Mouse (Mus musculus) MEL (cell line): ENCODE measurements around the gene Nfxl1.

ENCODE experiments used
- E2F4 ChIP-seq: IDR thresholded peaks from 2 replicates; pipeline ENCODE4 v1.6.1; 2011; ENCODE audit warnings: low read depth, low read length, improper control_type of control experiment, borderline replicate concordance
- NELFE ChIP-seq: IDR thresholded peaks from 2 replicates; pipeline ENCODE4 v1.6.1; 2011; ENCODE audit warnings: low read depth, low read length, improper control_type of control experiment
- POLR2A ChIP-seq, 2 experiments: IDR thresholded peaks; 2 replicates each; pipeline ENCODE4 v1.6.1; 2011 to 2012; ENCODE audit warnings: low read length in 2 of 2, mild to moderate bottlenecking in 2 of 2, control low read depth in 1 of 2, improper control_type of control experiment in 1 of 2, low read depth in 1 of 2, moderate library complexity in 1 of 2; ENCODE audit not compliant: control insufficient read depth in 1 of 2, insufficient read depth in 1 of 2, poor library complexity in 1 of 2
- POLR2AphosphoS5 ChIP-seq: IDR thresholded peaks from 2 replicates; pipeline ENCODE4 v1.6.1; 2012; ENCODE audit warnings: low read depth, borderline replicate concordance, mild to moderate bottlenecking, inconsistent platforms, low read length, moderate library complexity, mixed read lengths
- TAL1 ChIP-seq: IDR thresholded peaks from 2 replicates; pipeline ENCODE4 v1.6.1; 2012; ENCODE audit warnings: mild to moderate bottlenecking, inconsistent platforms, low read length, moderate library complexity, mixed read lengths
- USF1 ChIP-seq: IDR thresholded peaks from 2 replicates; pipeline ENCODE4 v1.6.1; 2014; ENCODE audit warnings: low read depth, mild to moderate bottlenecking, inconsistent platforms, low read length, improper control_type of control experiment, moderate library complexity
- ZKSCAN1 ChIP-seq: IDR thresholded peaks from 2 replicates; pipeline ENCODE4 v1.6.1; 2012; ENCODE audit warnings: low read depth, mild to moderate bottlenecking, inconsistent platforms, low read length, improper control_type of control experiment, moderate library complexity
- ZMIZ1 ChIP-seq: IDR thresholded peaks from 2 replicates; pipeline ENCODE4 v1.6.1; 2012; ENCODE audit warnings: low read depth, mild to moderate bottlenecking, inconsistent platforms, low read length, improper control_type of control experiment, moderate library complexity
- ZNF384 ChIP-seq: IDR thresholded peaks from 2 replicates; pipeline ENCODE4 v1.6.1; 2012; ENCODE audit warnings: low read depth, mild to moderate bottlenecking, inconsistent platforms, low read length, improper control_type of control experiment

GRCm38 (mm10) chr5:72480456-72480855, 79.0 kb downstream of the Nfxl1 start:
- TF ChIP-seq POLR2AphosphoS5 = no peak
- TF ChIP-seq USF1 = no peak
- no peak for TF ChIP-seq ZMIZ1
- TF ChIP-seq E2F4 = no peak
- TF ChIP-seq NELFE = no peak
- no peak for TF ChIP-seq POLR2A (IDR thresholded peaks at IDR 0.05; ENCODE audit: control insufficient read depth in 1 of 2, insufficient read depth in 1 of 2, low read depth in 1 of 2, low read length in 2 of 2, poor library complexity in 1 of 2)
- TF ChIP-seq TAL1 = no peak
- TF ChIP-seq ZKSCAN1 = no peak
- no peak for TF ChIP-seq ZNF384
